Mouse (Mus musculus): ENCODE measurements around the gene Nppc. TPM values are rescaled to one million over a fixed set of nuclear protein-coding genes. Genes with fewer than 3 reads are reported as not detected.

The Nppc gene
- 4.9 and 6.4 TPM in 2 replicates for polyA plus RNA-seq (2012; rRNA removed)

DNA sequence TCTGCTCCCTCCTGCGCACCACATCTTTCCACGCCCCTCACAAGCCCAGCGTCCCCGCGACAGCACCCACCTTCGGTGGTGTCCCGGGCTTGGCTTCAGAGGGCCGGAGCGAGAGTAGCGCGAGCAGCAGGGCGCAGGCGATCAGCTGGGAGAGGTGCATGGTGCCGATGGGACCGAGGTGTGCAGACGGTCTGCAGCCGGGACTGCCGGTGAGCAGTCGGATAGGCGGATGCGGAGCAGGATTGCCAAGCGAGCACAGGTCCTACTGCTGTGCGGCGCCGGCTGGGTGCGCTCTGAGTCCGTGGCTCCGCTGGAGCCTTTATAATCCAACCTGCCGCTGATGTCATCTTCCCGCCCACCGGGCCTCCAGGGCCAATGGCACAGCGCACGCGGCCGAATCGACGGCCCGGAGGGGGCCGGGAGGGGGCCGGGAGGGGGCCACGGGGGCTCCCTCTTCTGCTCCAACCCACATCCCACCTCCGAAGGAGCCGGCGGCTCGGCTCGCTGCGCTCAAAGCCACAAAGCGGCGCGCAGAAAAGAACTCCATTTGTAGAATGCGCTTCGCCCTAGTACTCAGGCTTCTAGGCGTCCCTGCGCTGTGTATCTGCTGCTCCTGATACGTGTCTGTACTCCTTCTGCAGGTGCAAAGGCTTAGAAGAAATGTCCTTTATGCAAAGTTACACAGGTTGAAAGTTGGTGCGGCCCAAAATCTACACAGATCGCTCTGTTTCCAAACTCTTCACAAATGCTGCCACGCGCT is at the start of gene Nppc:
Gene Nppc, minus strand, starts transcription at position 293 of the 760 bp plus-strand sequence.

DNA sequence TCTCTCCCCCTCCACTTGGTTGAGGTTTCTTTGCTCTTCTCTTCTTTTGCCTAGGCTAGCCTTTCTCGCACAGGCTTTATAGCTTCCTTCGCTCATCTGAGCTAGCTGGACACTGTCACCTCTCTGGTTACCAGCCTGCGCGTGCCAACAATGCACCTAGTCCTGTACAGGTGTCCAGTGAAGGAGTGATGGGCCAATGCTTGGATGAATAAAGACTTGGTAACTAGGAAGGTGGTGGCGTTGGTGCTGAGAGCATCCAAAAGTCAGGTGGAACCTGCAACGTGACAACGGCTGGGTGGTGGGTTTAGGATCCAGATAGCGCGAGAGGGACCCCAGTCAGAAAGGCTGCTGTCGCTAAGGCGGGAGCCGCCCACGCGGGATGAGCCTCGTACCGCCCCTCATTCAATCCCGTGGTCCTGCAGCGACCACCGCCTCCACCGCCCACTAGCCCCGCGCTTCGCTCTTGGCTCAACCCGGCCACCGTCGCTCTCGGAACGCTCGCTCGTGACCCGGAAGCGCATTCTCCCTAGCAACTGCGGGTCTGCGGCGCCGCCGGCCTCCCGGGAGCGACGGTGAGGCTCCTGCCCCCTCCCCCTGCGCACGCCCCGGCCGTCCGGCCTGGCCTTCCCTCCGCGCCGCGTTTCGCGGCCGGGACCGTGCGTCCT is 33.1 kb upstream of the Nppc start, which contains the start of gene Dis3l2:
Gene Dis3l2, plus strand, starts transcription at position 509 of the 665 bp plus-strand sequence.

Other genes with a start within 250 kb of the Nppc start
- gene Nmur1, start 244.3 kb downstream of the Nppc start, polyA plus RNA-seq (2012; rRNA removed) = 0.08 and 0.43 TPM in 2 replicates
- gene Tex44, start 244.2 kb downstream of the Nppc start, polyA plus RNA-seq (2012; rRNA removed) = not detected in 2 replicates
- 2,058 and 2,137 TPM in 2 replicates for gene Ptma, start 143.8 kb downstream of the Nppc start, polyA plus RNA-seq (2012; rRNA removed)
- 108 and 115 TPM in 2 replicates for gene Pde6d, start 87.9 kb downstream of the Nppc start, polyA plus RNA-seq (2012; rRNA removed)
- 66.2 and 67.4 TPM in 2 replicates for gene Cops7b, start 87.7 kb downstream of the Nppc start, polyA plus RNA-seq (2012; rRNA removed)
- gene Dis3l2, start 33.2 kb upstream of the Nppc start, polyA plus RNA-seq (2012; rRNA removed) = 32.2 and 33.1 TPM in 2 replicates

Measured in central nervous system, embryonic 18 days (tissue).